Mouse (Mus musculus) adrenal gland, postnatal 0 days (tissue): Measurements from ENCODE around the gene Tcte1. TPM values are rescaled to one million over a fixed set of nuclear protein-coding genes. Genes with fewer than 3 reads are reported as not detected.

Source experiments
- polyA plus RNA-seq: library from polyadenylated mRNA; unstranded; fragments of >200 nt; fragmentation: Nextera tagmentation; extraction: Ambion mirVana; gene quantifications from 2 replicates; pipeline ENCODE4 v1.2.1, GENCODE M21; 2015

Tcte1 gene
- polyA plus RNA-seq = 0.06 and 0.47 TPM in 2 replicates

DNA sequence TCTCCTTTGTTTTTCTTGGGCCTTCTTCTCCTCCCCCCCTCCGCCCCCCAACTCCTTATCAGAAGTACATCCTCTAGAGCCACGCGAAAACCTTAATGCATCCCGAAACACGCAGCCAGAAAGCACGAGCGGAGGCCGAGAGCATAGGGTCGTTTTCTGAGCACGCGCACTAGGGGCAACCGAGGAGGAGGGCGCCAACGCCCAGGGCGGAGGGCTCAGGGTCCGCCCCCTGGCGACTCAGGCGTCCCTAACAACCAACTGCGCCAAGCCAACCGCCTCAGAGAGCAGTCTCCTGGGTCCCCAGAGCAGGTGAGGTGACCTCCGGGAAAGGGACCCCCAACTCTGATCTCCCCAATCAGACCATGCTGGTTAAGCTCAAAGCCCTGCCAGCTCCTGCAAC, at the start of gene Tcte1:
Tcte1 (plus strand) TSS at position 172 of the 400 bp plus-strand sequence.

DNA sequence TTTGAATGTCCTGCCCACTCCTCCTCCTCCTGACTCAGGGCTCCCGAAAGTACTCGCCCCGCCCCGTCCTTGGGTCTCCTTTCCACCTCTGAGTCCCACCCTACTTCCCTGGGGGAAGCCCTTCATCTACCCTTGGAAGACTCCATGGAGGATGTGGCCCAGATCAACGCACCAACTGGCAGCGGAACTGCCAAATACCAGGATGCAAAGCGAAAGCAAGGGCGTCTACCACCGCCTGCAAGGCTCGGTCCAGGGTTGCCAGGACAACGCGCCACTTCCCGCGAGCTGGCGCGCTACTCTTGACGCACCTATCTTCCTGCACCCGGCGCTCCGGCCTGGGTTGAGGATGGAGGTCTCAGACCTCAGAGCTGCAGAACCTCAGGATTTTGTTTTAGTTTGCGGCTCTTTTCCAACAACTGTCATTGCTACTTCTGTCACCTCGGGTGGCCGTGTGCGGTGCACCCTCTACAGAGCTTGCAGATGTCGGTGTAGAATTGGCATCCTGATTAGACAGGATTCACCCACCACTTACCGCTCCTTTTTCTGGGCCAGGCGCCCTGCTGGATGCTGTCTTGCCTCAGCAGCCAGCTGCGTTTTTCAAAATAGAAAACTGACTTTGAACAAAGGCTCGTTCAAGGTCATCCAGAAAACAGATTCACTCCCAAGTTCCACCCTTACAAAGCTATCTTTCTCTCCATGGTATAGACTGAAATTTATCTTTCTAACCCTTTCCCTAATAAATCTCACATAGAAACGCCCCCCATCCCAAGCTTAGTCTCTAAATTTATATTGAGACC, 48.4 kb upstream of the Tcte1 start, which contains the start of gene Spats1:
Spats1 (minus strand) TSS at position 747 of the 797 bp plus-strand sequence.

DNA sequence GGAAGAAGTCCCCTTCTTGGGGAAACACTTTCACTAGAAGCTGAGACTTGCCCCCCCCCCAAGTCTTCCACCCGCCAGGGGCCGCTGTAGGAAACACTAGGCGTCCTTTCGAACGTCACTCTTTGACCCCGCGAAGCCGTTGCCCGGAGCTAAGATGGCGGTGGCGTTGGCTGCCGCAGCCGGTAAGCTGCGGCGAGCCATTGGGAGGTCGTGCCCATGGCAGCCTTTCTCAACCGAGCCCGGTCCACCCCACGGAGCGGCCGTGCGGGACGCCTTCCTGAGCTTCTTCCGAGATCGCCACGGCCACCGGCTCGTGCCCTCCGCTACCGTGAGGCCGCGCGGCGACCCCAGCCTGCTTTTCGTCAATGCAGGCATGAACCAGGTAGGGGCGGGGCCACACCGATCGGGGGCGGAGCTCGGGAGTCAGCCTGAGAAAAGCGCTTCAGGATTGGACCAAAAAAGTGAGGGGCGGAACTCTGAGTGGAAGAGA, 16.5 kb upstream of the Tcte1 start, which contains the start of gene Aars2:
Aars2 (plus strand) TSS at position 142 of the 490 bp plus-strand sequence.

DNA sequence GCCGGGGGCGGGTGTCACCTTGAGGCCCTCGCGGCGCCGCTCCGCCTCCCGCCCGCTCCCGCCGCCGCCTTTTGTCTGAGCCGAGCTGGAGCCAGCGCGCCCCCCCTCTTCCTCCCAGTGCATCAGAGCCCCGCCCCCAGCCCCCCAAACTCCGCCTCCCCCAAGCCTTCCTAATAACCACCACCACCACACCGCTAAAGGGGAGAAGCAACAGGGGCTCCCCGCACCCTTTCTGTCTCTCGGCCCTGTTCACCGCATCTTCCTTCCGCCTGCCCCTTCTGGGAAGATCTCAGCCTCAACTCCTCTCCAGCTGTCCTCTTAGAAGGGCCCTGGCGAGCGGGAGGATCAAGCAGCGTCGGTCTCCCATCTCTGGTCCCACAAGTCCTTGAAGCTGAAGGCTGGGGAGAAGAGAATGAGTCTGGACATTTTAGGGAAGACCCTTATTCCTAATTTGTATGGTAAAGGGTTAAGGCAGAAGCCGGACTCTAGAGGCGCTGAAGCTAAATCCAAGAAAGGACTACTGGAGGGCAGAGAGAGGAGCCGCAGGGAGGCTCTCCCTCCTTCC, 26.5 kb downstream of the Tcte1 start, which contains the start of gene Tmem151b:
Tmem151b (minus strand) TSS at position 61 of the 565 bp plus-strand sequence.

DNA sequence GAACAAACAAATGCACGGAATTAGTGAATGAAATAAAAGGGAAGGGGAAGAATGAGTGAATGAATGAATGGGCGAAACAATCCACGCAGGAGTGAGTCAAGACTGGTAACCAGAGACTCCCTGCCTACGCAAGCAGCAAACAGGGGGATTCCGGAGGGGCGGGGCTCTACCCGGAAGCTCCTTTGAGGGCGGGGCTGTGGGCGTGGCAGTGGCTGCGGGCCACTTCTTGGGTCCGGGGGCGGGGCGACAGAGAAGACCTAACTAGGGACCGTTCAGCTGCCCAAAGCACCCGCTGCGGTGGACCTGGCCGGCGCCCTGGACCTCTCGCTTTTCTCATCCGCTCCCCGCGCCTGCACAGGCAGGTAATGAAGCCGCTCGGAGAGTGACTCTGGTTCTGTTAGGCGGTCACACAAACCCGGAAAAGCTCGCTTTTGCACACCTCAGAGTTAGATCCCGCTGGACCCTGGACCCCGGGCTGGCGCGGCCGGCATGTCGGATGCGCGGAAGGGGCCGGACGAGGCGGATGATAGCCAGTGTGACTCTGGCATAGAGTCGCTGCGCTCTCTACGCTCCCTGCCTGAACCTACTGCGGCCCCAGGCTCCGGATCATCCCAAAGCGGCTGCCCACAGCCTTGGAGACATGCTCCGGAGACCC, 32.3 kb downstream of the Tcte1 start, which contains the start of gene Nfkbie:
Nfkbie (plus strand) TSS at position 252 of the 655 bp plus-strand sequence.

DNA sequence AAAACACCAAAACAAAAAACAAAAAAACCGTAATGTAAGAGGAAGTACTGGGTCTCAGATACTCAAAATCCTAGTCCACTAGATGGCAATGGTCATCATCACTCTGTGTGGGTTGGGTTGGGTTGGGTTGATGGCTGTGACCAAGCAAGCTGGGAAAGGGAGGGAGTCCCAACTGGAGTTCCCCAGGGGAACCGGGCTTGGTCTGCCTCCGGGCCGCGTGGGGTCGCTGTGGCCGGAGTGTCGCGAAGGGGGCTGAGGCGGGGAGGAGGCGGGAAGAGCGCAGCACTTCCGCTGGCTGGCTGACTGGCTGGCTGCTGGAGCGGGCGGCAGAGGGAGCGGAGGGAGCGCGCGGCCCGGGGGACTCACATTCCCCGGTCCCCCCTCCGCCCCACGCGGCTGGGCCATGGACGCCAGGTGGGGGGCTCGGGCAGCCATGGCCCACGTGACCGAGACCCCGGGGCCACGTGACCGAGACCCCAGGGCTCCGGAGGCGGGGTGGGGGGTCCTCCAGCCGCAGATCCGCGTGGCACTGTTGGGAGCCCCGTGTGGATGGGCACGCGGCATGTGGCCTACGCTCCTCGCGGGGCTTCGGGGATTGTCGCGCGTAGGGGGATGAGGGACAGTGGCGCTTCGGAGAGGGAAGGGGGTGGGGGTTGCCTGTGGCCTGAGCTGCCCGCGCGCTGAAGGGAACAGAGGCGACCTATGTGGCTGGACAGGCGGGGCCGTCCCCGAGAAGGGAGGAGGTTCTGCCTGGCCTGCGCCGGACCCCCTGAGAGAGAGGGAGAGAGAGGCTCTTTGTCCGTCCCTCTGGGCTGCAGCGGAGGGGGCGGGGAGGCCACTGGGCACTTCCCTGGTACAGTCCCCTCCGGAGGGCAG, 40.7 kb downstream of the Tcte1 start, which contains the start of gene Slc35b2:
Slc35b2 (plus strand) TSS at position 220 of the 876 bp plus-strand sequence.

DNA sequence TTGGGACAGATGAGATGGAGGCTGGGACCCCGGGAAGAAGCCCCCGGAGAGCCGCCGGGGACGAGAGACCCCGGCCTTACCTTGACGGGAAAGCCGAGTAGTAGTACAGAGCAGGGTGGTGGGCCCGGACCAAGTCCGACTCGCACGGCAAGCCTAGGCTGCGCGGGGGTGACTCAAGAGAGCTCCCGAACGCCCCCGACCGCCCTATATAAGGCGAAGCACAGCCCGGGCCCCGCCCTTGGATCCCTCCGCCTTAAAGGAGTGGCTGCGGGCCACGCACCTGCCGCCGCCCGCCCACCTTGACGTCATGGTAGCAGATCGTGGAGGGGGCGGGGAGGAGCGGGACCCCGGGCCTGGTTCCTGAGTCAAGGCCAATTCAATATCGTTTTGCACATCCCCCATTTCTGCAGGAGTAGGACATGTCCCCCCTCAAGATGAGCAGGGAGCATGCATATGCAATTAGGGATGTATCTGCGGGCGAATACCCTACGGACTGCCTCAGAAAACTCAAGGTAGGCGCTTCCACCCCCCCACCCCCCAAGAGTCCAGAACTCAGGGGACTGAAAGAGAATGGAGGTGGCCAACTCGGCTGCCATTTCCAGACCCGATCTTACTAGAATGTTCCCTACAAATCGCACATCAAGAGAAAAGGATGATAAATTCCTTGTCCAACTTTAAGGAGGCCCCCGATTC, 50.0 kb downstream of the Tcte1 start, which contains the start of gene Hsp90ab1:
Hsp90ab1 (minus strand) TSS at position 185 of the 693 bp plus-strand sequence.

Other genes with a start within 250 kb of the Tcte1 start
- gene Cdc5l, start 89.7 kb upstream of the Tcte1 start, polyA plus RNA-seq = 24.7 and 31.6 TPM in 2 replicates
- gene Spats1, start 48.0 kb upstream of the Tcte1 start, polyA plus RNA-seq = 0.39 and 2.3 TPM in 2 replicates
- gene Aars2, start 16.6 kb upstream of the Tcte1 start, polyA plus RNA-seq = 5.1 and 8.6 TPM in 2 replicates
- 1.2 and 5.1 TPM in 2 replicates for gene Tmem151b, start 26.2 kb downstream of the Tcte1 start, polyA plus RNA-seq
- 3.6 and 4.3 TPM in 2 replicates for gene Nfkbie, start 32.3 kb downstream of the Tcte1 start, polyA plus RNA-seq
- gene Slc35b2, start 40.4 kb downstream of the Tcte1 start, polyA plus RNA-seq = 143 and 167 TPM in 2 replicates
- 726 and 876 TPM in 2 replicates for gene Hsp90ab1, start 49.8 kb downstream of the Tcte1 start, polyA plus RNA-seq
- 94.3 and 154 TPM in 2 replicates for gene Slc29a1, start 76.2 kb downstream of the Tcte1 start, polyA plus RNA-seq
- 0.17 and 0.74 TPM in 2 replicates for gene Mymx, start 78.7 kb downstream of the Tcte1 start, polyA plus RNA-seq
- gene Capn11, start 135.9 kb downstream of the Tcte1 start, polyA plus RNA-seq = 0.10 and 0.76 TPM in 2 replicates
- 265 and 310 TPM in 2 replicates for gene Mrpl14, start 162.9 kb downstream of the Tcte1 start, polyA plus RNA-seq
- gene Tmem63b, start 163.5 kb downstream of the Tcte1 start, polyA plus RNA-seq = 26.0 and 27.7 TPM in 2 replicates
- gene 1600014C23Rik, start 210.4 kb downstream of the Tcte1 start, polyA plus RNA-seq = not detected in 2 replicates